Mouse (Mus musculus) right cerebral cortex, postnatal 36 days (tissue): ENCODE measurements around the gene Vmn1r184.
"Not testable (repeated sequence)": the region's sequence is repeated elsewhere in the genome, so short reads cannot be mapped to it uniquely, and the experiment has no call there.

Experiments used
- DNase-seq, 2 experiments: peaks; one replicate each; pipeline ENCODE4 v3.0.0; 2022; ENCODE audit warnings: low spot score in 2 of 2, mixed read lengths in 1 of 2

The Vmn1r184 gene

DNA sequence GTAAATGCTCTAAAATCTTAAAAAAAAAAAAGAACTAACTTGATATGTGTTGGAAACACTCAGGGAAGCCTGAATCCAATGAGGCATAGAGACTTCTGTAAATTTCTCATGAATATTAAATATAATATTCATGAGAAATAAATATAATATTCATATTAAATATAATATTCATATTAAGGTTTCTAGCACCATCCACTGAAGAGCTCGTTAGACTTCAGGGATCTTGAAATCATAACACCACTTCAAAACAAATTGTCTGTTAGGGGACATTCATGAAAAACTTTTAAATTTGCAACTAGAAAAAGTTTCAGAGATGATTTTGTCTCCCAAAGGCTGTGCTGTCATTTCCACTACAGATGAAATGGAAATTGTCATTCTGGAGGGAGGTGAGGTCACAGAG, at the start of gene Vmn1r184:
TSS of gene Vmn1r184 (plus strand) at position 301 of the 400 bp plus-strand sequence.
- not testable (repeated sequence) for DNase-seq

GRCm38 (mm10) chr7:26303429-26304166, 43.5 kb downstream of the Vmn1r184 start:
- DNase-seq = not testable (repeated sequence)

- not testable (repeated sequence) for DNase-seq
Measured at GRCm38 (mm10) chr7:26306926-26307325, 46.8 kb downstream of the Vmn1r184 start, which contains the start of gene Cyp2a4. Cyp2a4 (plus strand) TSS chr7:26307169.

GRCm38 (mm10) chr7:26311786-26312185, 51.7 kb downstream of the Vmn1r184 start:
- DNase-seq = not testable (repeated sequence)

GRCm38 (mm10) chr7:26315194-26315593, 55.1 kb downstream of the Vmn1r184 start:
- DNase-seq = not testable (repeated sequence)

DNA sequence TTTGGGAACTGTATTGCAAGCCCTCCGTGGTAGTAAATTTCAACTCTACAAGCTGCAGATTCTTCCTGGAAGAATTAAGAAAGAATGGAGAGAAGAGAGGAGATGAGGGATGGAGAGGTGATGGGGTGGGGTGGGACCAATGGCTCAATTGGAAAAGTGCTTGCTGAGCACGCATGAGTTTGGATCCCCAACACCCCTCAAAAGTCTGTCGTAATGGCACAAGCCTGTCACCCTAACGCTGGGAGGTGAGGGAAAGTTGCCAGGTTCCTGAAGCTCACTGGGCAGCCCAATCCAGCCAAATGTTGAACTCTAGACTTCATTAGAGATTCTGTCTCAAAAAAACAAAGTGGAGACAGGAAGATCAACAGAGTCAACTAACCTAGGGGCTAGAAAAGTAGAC, 55.7 kb downstream of the Vmn1r184 start:
- DNase-seq = not testable (repeated sequence)
